Mouse (Mus musculus) MEL (cell line): Measurements from ENCODE around the gene Bbs7. TPM values are rescaled to one million over a fixed set of nuclear protein-coding genes. Genes with fewer than 3 reads are reported as not detected.
A peak's percentile ranks its signal among the peaks of the same experiment; 100 is the strongest.

Experiments used
- DNase-seq: peaks from one replicate; pipeline ENCODE4 v3.0.0; 2011; ENCODE audit warnings: low read depth, low spot score
- H3K27ac ChIP-seq: 2 replicates; pipeline ENCODE4 v1.5.1; 2012; ENCODE audit warnings: low read depth, mild to moderate bottlenecking, control low read depth, low read length, moderate library complexity; ENCODE audit not compliant: control insufficient read depth
- H3K27me3 ChIP-seq, 2 experiments: fragments of 150-350 bp in 1 of 2; sonication (generic) in 1 of 2; 2 replicates each; pipeline ENCODE4 v1.6.1; 2012; ENCODE audit warnings: low read length in 2 of 2, mild to moderate bottlenecking in 2 of 2, improper control_type of control experiment in 1 of 2, moderate library complexity in 1 of 2; ENCODE audit not compliant: insufficient read depth in 2 of 2, control insufficient read depth in 1 of 2
- H3K36me3 ChIP-seq, 2 experiments: 2 replicates each; pipeline ENCODE4 v1.6.1; 2012 to 2014; ENCODE audit warnings: low read length in 2 of 2, improper control_type of control experiment in 1 of 2, inconsistent platforms in 1 of 2, mild to moderate bottlenecking in 1 of 2; ENCODE audit not compliant: insufficient read depth in 2 of 2, control insufficient read depth in 1 of 2
- H3K4me1 ChIP-seq, 2 experiments: fragments of 150-350 bp in 1 of 2; sonication (generic) in 1 of 2; 2 replicates each; pipeline ENCODE4 v1.6.1; 2012; ENCODE audit warnings: low read length in 2 of 2, improper control_type of control experiment in 1 of 2, mild to moderate bottlenecking in 1 of 2; ENCODE audit not compliant: insufficient read depth in 2 of 2, control insufficient read depth in 1 of 2
- H3K4me3 ChIP-seq, 2 experiments: fragments of 150-350 bp in 1 of 2; sonication (generic) in 1 of 2; 2 replicates each; pipeline ENCODE4 v1.5.1; 2012; ENCODE audit warnings: low read depth in 2 of 2, low read length in 2 of 2, mild to moderate bottlenecking in 2 of 2, moderate library complexity in 2 of 2, control low read depth in 1 of 2, improper control_type of control experiment in 1 of 2; ENCODE audit not compliant: control insufficient read depth in 1 of 2, insufficient read depth in 1 of 2
- H3K79me2 ChIP-seq: 2 replicates; pipeline ENCODE4 v1.6.1; 2012; ENCODE audit warnings: mild to moderate bottlenecking, low read length, moderate library complexity; ENCODE audit not compliant: control insufficient read depth, poor library complexity, insufficient read depth
- H3K9ac ChIP-seq: 2 replicates; pipeline ENCODE4 v1.6.1; 2012; ENCODE audit warnings: low read depth, mild to moderate bottlenecking, control low read depth, low read length, moderate library complexity; ENCODE audit not compliant: control insufficient read depth, poor library complexity, severe bottlenecking
- H3K9me3 ChIP-seq: fragments of 150-350 bp; sonication (generic); replicated peaks from 2 replicates; pipeline ENCODE4 v1.6.1; 2012; ENCODE audit warnings: mild to moderate bottlenecking, low read length, improper control_type of control experiment, moderate library complexity; ENCODE audit not compliant: insufficient read depth
- BHLHE40 ChIP-seq: IDR thresholded peaks from 2 replicates; pipeline ENCODE4 v1.6.1; 2012; ENCODE audit warnings: low read depth, mild to moderate bottlenecking, inconsistent platforms, low read length, improper control_type of control experiment, borderline replicate concordance
- CHD1 ChIP-seq: IDR thresholded peaks from 2 replicates; pipeline ENCODE4 v1.6.1; 2012; ENCODE audit warnings: low read depth, mild to moderate bottlenecking, inconsistent platforms, low read length, improper control_type of control experiment
- ELF1 ChIP-seq: IDR thresholded peaks from 2 replicates; pipeline ENCODE4 v1.6.1; 2014; ENCODE audit warnings: low read depth, mild to moderate bottlenecking, inconsistent platforms, low read length, improper control_type of control experiment, moderate library complexity
- ETS1 ChIP-seq: IDR thresholded peaks from 2 replicates; pipeline ENCODE4 v1.6.1; 2012; ENCODE audit warnings: low read depth, mild to moderate bottlenecking, inconsistent platforms, low read length, improper control_type of control experiment, moderate library complexity
- GABPA ChIP-seq: IDR thresholded peaks from 2 replicates; pipeline ENCODE4 v1.6.1; 2012; ENCODE audit warnings: low read depth, mild to moderate bottlenecking, inconsistent platforms, low read length, improper control_type of control experiment, moderate library complexity
- HCFC1 ChIP-seq: IDR thresholded peaks from 2 replicates; pipeline ENCODE4 v1.6.1; 2012; ENCODE audit warnings: low read depth, mild to moderate bottlenecking, inconsistent platforms, low read length, improper control_type of control experiment, moderate library complexity
- JUND ChIP-seq: IDR thresholded peaks from 2 replicates; pipeline ENCODE4 v1.6.1; 2011; ENCODE audit warnings: low read depth, mild to moderate bottlenecking, improper control_type of control experiment, low read length
- MAX ChIP-seq: IDR thresholded peaks from 2 replicates; pipeline ENCODE4 v1.6.1; 2011; ENCODE audit warnings: low read length, improper control_type of control experiment
- MAZ ChIP-seq: IDR thresholded peaks from 2 replicates; pipeline ENCODE4 v1.6.1; 2012; ENCODE audit warnings: low read depth, mild to moderate bottlenecking, inconsistent platforms, low read length, improper control_type of control experiment
- MXI1 ChIP-seq: IDR thresholded peaks from 2 replicates; pipeline ENCODE4 v1.6.1; 2011; ENCODE audit warnings: mild to moderate bottlenecking, low read depth, low read length, improper control_type of control experiment
- MYB ChIP-seq: IDR thresholded peaks from 2 replicates; pipeline ENCODE4 v1.6.1; 2011; ENCODE audit warnings: mild to moderate bottlenecking, low read depth, low read length, improper control_type of control experiment
- NRF1 ChIP-seq: IDR thresholded peaks from 2 replicates; pipeline ENCODE4 v1.6.1; 2014; ENCODE audit warnings: low read depth, mild to moderate bottlenecking, inconsistent platforms, low read length, improper control_type of control experiment, moderate library complexity; ENCODE audit not compliant: poor library complexity, insufficient read depth, severe bottlenecking
- POLR2A ChIP-seq, 2 experiments: IDR thresholded peaks; 2 replicates each; pipeline ENCODE4 v1.6.1; 2011 to 2012; ENCODE audit warnings: low read length in 2 of 2, mild to moderate bottlenecking in 2 of 2, control low read depth in 1 of 2, improper control_type of control experiment in 1 of 2, low read depth in 1 of 2, moderate library complexity in 1 of 2; ENCODE audit not compliant: control insufficient read depth in 1 of 2, insufficient read depth in 1 of 2, poor library complexity in 1 of 2
- RCOR1 ChIP-seq: IDR thresholded peaks from 2 replicates; pipeline ENCODE4 v1.6.1; 2012; ENCODE audit warnings: low read depth, mild to moderate bottlenecking, inconsistent platforms, low read length, improper control_type of control experiment
- SIN3A ChIP-seq: IDR thresholded peaks from 2 replicates; pipeline ENCODE4 v1.6.1; 2012; ENCODE audit warnings: low read length, improper control_type of control experiment, inconsistent platforms
- USF1 ChIP-seq: IDR thresholded peaks from 2 replicates; pipeline ENCODE4 v1.6.1; 2014; ENCODE audit warnings: low read depth, mild to moderate bottlenecking, inconsistent platforms, low read length, improper control_type of control experiment, moderate library complexity
- USF2 ChIP-seq, 2 experiments: IDR thresholded peaks; 2 replicates each; pipeline ENCODE4 v1.6.1; 2011 to 2012; ENCODE audit warnings: improper control_type of control experiment in 2 of 2, low read length in 2 of 2, borderline replicate concordance in 1 of 2, inconsistent platforms in 1 of 2, low read depth in 1 of 2, mild to moderate bottlenecking in 1 of 2; ENCODE audit not compliant: insufficient read depth in 1 of 2
- ZC3H11A ChIP-seq: IDR thresholded peaks from 2 replicates; pipeline ENCODE4 v1.6.1; 2012; ENCODE audit warnings: low read depth, mild to moderate bottlenecking, inconsistent platforms, low read length, improper control_type of control experiment
- ZKSCAN1 ChIP-seq: IDR thresholded peaks from 2 replicates; pipeline ENCODE4 v1.6.1; 2012; ENCODE audit warnings: low read depth, mild to moderate bottlenecking, inconsistent platforms, low read length, improper control_type of control experiment, moderate library complexity
- polyA plus RNA-seq, 2 experiments: library from polyadenylated mRNA; stranded (reverse) in 1 of 2; unstranded in 1 of 2; fragments of >175 nt in 1 of 2; fragments of >200 nt in 1 of 2; gene quantifications; 2 replicates each; pipeline versions ENCODE4 v1.2.1 to v1.2.4; 2012; ENCODE audit warnings: low replicate concordance in 2 of 2, low read depth in 1 of 2; ENCODE audit not compliant: insufficient read length in 2 of 2, insufficient read depth in 1 of 2, missing spikeins in 1 of 2
- total RNA-seq: library from RNA; depleted of rRNA; stranded (reverse); fragments of 300-350 nt; gene quantifications from 2 replicates; pipeline ENCODE4 v1.2.3, GENCODE M21; 2012

Gene Bbs7
- total and polyA plus RNA-seq, 3 experiments, result not detected

- Histone ChIP-seq H3K36me3 (no peaks in the 10 kb centered on the region), H3K4me3 (peak overlapping the region; percentile 15 to 38)
Measured at GRCm38 (mm10) chr3:36536041-36536440, 77.2 kb downstream of the Bbs7 start.

GRCm38 (mm10) chr3:36533201-36533672, 80.0 kb downstream of the Bbs7 start:
- H3K36me3 ChIP-seq, result no peaks in the 10 kb centered on the region
- no peak overlapping the region for H3K9ac ChIP-seq
- no peak overlapping the region for H3K27ac ChIP-seq
- no peaks in the 10 kb centered on the region for H3K79me2 ChIP-seq
- no peak overlapping the region for H3K4me3 ChIP-seq
- TF ChIP-seq CHD1 (no peak), RCOR1 (no peak), MXI1 (no peak), BHLHE40 (no peak), USF1 (no peak), HCFC1 (no peak), ELF1 (no peak), ZKSCAN1 (no peak), MAZ (no peak), ETS1 (no peak), JUND (no peak), MAX (no peak), SIN3A (no peak), GABPA (no peak), ZC3H11A (no peak), POLR2A (IDR thresholded peaks at IDR 0.05; ENCODE audit: control insufficient read depth in 1 of 2, insufficient read depth in 1 of 2, low read depth in 1 of 2, low read length in 2 of 2, poor library complexity in 1 of 2) (no peak), MYB (no peak)
- TF ChIP-seq, all 39 proteins: peak for 0
- peaks cover 0 to 9% of the 10 kb centered on the region in 2 experiments; a peak in 3 of 4 replicates for H3K27me3 ChIP-seq
- no peak for DNase-seq
- no peaks in the 10 kb centered on the region for H3K9me3 ChIP-seq
- H3K4me1 ChIP-seq, result no peaks in the 10 kb centered on the region; a peak in 1 of 4 replicates

More at GRCm38 (mm10) chr3:36536041-36536440, 77.2 kb downstream of the Bbs7 start:
- H3K79me2 ChIP-seq, result no peaks in the 10 kb centered on the region
- H3K9me3 ChIP-seq, result no peaks in the 10 kb centered on the region
- H3K4me1 ChIP-seq, result no peaks in the 10 kb centered on the region; a peak in 1 of 4 replicates
- peaks cover 2 to 7% of the 10 kb centered on the region in 2 experiments; a peak in 3 of 4 replicates for H3K27me3 ChIP-seq
- TF ChIP-seq MAX (0 out of 2 replicates have a peak, but pooled peaks have one; percentile 31), USF2 (IDR thresholded peaks at IDR 0.05; ENCODE audit: borderline replicate concordance in 1 of 2, insufficient read depth in 1 of 2, low read depth in 1 of 2, low read length in 2 of 2) (no peak), NRF1 (peak; percentile 55; the same call in 1 of the 2 replicates)
- TF ChIP-seq, all 39 proteins: peak for 2
- H3K27ac ChIP-seq, result no peak overlapping the region
- DNase-seq, result peak; percentile 76
- H3K9ac ChIP-seq, result no peak overlapping the region
